Mouse (Mus musculus): ENCODE measurements at regions not wholly inside any gene's neighbourhood (a gene's known extent, or its start where the extent isn't known, plus 50 kb on each side); places are given as distances from the start of the nearest gene placed in this dataset.

- TF ChIP-seq CTCF (IDR thresholded peaks at IDR 0.05; ENCODE audit: low read depth) (no peak), EP300 (IDR thresholded peaks at IDR 0.05; ENCODE audit: low read depth) (no peak)
Measured at GRCm38 (mm10) chr3:143596011-143596683, 608.9 kb downstream of the Lmo4 start.

Measured in heart, postnatal 0 days (tissue).